In genomic region chr3:14893700-14894099, GRCm38 (mm10) we compare ENCODE assay signal across 12 mouse cellular contexts.
"Had no signal": no experiment of that assay in that cellular context is flagged by ENCODE, and none has a peak within 500 bp of the region (broad histone marks: within the 10 kb centered on the region; RNA-seq: fewer than 3 reads in every experiment).

No protein-coding gene starts in this region.

- H3K9me3 ChIP-seq: limb, embryonic 13.5 days; midbrain, embryonic 12.5 days; neural tube, embryonic 15.5 days had no signal

- H3K36me3 ChIP-seq: limb, embryonic 13.5 days; midbrain, embryonic 12.5 days; neural tube, embryonic 15.5 days had no signal

- H3K4me2 ChIP-seq: limb, embryonic 13.5 days; midbrain, embryonic 12.5 days; neural tube, embryonic 15.5 days had no signal

- H3K27ac ChIP-seq: limb, embryonic 13.5 days; midbrain, embryonic 12.5 days; neural tube, embryonic 15.5 days had no signal

- H3K27me3 ChIP-seq: limb, embryonic 13.5 days; neural tube, embryonic 15.5 days had no signal

- H3K4me1 ChIP-seq: limb, embryonic 13.5 days; midbrain, embryonic 12.5 days; neural tube, embryonic 15.5 days had no signal

- DNase-seq: kidney, adult 18-20 months; kidney, postnatal 10 days; left cerebral cortex, postnatal 4 days; lung, adult 18-20 months; lung, postnatal 4 days; thymus, adult 2 months; thymus, postnatal 25 days had no signal

- H3K9ac ChIP-seq: limb, embryonic 13.5 days; liver, embryonic 14.5 days; midbrain, embryonic 12.5 days; neural tube, embryonic 15.5 days had no signal

- H3K4me3 ChIP-seq: limb, embryonic 13.5 days; midbrain, embryonic 12.5 days; neural tube, embryonic 15.5 days had no signal

- ATAC-seq: midbrain, embryonic 16.5 days had no signal
